Mouse (Mus musculus): ENCODE results near the gene Fosb. TPM values are rescaled to one million over a fixed set of nuclear protein-coding genes. Genes with fewer than 3 reads are reported as not detected.

The Fosb gene
- polyA plus RNA-seq, 1 experiment from 2014 or later = 0.17 TPM

GRCm38 (mm10) chr7:19354991-19355390 lies 45.1 kb upstream of the Fosb start:
- no peaks in the 10 kb centered on the region for H3K27me3 ChIP-seq (replicated peaks; ENCODE audit: insufficient read depth, low read length)
- H3K4me1 ChIP-seq (ENCODE audit: insufficient read depth, low read depth, low read length) = no peaks in the 10 kb centered on the region; the same call in 1 of the 2 replicates
- no peak overlapping the region for H3K4me2 ChIP-seq (replicated peaks; ENCODE audit: low read depth, low read length)
- WGBS = 87% methylated on average over 5 of the region's 5 CpGs
- TF ChIP-seq CTCF (IDR thresholded peaks at IDR 0.05) (no peak), EP300 (IDR thresholded peaks at IDR 0.05) (no peak)
- peaks cover 4% of the 10 kb centered on the region; the same call in 1 of the 2 replicates for H3K36me3 ChIP-seq (ENCODE audit: insufficient read depth, low read length)
- DNase-seq (ENCODE audit: low spot score) (no peak), ATAC-seq (no peak)
- no peaks in the 10 kb centered on the region for H3K9me3 ChIP-seq (ENCODE audit: low read length)
- no peak overlapping the region for H3K9ac ChIP-seq (replicated peaks; ENCODE audit: low read depth)
- H3K27ac ChIP-seq (ENCODE audit: low read length) = no peak overlapping the region
- no peak overlapping the region for H3K4me3 ChIP-seq (ENCODE audit: low read depth, low read length)

DNA sequence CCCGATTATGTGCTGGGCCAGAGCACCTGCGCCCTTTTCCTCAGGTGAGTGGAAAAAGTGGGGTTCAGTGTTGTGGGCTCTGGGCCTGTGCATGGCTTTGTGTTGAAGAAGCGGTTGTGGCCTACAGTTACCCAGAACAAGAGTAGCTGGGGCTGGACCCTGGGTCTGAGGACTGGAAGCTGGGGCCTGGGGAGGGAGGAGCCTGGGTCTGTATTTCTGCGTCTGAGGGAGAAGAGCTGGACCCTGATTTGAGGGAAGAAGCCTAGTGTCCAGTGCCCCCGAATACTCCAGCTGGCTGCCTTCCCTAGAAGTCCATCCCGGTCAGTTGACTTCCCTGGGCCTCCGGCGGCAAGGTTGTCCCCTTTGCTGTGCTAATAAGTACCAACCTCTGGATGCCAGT lies 40.4 kb upstream of the Fosb start:
- no peak for DNase-seq (ENCODE audit: low spot score)
- no peak overlapping the region for H3K9ac ChIP-seq (replicated peaks; ENCODE audit: low read depth)
- no peaks in the 10 kb centered on the region for H3K27me3 ChIP-seq (replicated peaks; ENCODE audit: insufficient read depth, low read length)
- H3K9me3 ChIP-seq (ENCODE audit: low read length) = no peaks in the 10 kb centered on the region
- H3K4me1 ChIP-seq (ENCODE audit: insufficient read depth, low read depth, low read length) = peaks cover 5% of the 10 kb centered on the region; the same call in 1 of the 2 replicates
- 94% methylated on average over 8 of the region's 8 CpGs for WGBS
- H3K4me2 ChIP-seq (replicated peaks; ENCODE audit: low read depth, low read length) = no peak overlapping the region
- no peak overlapping the region for H3K27ac ChIP-seq (ENCODE audit: low read length)
- H3K4me3 ChIP-seq (ENCODE audit: low read depth, low read length) = no peak overlapping the region
- peaks cover 14% of the 10 kb centered on the region for H3K36me3 ChIP-seq (ENCODE audit: insufficient read depth, low read length)
- no peak for ATAC-seq
- TF ChIP-seq CTCF (IDR thresholded peaks at IDR 0.05) (no peak), EP300 (IDR thresholded peaks at IDR 0.05) (no peak)

DNA sequence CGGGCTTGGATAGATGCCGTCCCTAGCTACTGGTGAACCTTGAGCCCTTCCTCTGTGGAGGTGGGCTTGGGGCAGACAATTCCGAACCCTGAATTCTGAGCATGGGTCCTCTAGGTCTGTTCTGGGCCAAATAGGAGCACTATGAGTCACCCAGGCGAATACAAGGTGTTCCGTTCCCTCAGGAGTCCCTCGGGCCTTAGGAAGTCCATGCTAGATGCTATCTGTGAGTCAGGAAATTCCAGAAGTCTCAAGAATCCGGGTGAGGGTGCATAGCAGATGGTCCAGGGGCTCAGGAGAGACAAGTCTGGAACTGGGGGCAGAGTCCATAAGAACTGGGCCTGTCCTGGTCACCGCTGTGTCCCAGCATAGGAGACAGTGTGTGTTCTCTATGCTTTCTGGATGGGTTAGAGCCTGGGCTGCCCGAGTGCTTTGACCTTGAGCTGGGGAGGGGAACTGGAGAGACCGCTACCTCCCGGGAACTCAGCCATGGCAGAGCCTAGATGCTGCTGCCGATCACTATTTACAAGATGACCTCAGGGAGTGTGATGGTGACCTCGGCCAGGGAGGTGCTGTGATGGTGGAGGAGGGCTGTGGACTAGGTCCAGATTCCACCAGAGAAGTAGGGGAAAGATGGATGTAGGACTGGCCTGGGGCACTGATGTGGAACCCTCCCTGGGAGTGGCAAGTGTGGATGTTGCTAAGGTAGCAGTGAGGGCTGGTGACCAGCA lies 39.5 kb upstream of the Fosb start:
- WGBS = 79% methylated on average over 13 of the region's 13 CpGs

GRCm38 (mm10) chr7:19344938-19345471 lies 35.2 kb upstream of the Fosb start:
- peak overlapping the region; percentile 63 for H3K4me2 ChIP-seq (replicated peaks; ENCODE audit: low read depth, low read length)
- TF ChIP-seq EP300 (IDR thresholded peaks at IDR 0.05) (no peak), CTCF (IDR thresholded peaks at IDR 0.05) (no peak)
- no peaks in the 10 kb centered on the region for H3K9me3 ChIP-seq (ENCODE audit: low read length)
- peaks cover 11% of the 10 kb centered on the region for H3K36me3 ChIP-seq (ENCODE audit: insufficient read depth, low read length)
- 0% methylated on average over 31 of the region's 31 CpGs for WGBS
- DNase-seq (ENCODE audit: low spot score) = peak; percentile 98
- peaks cover 12% of the 10 kb centered on the region; the same call in 1 of the 2 replicates for H3K4me1 ChIP-seq (ENCODE audit: insufficient read depth, low read depth, low read length)
- peak overlapping the region; percentile 48 for H3K9ac ChIP-seq (replicated peaks; ENCODE audit: low read depth)
- peak overlapping the region; percentile 76 for H3K4me3 ChIP-seq (ENCODE audit: low read depth, low read length)
- peak; percentile 94 for ATAC-seq
- 0 out of 2 replicates have a peak, but pooled peaks cover 4% of the 10 kb centered on the region for H3K27me3 ChIP-seq (replicated peaks; ENCODE audit: insufficient read depth, low read length)
- peak overlapping the region; percentile 73 for H3K27ac ChIP-seq (ENCODE audit: low read length)

More for the DNA sequence above, 39.5 kb upstream of the Fosb start:
- Histone ChIP-seq H3K36me3 (ENCODE audit: insufficient read depth, low read length) (peaks cover 14% of the 10 kb centered on the region), H3K27ac (ENCODE audit: low read length) (no peak overlapping the region), H3K9me3 (ENCODE audit: low read length) (no peaks in the 10 kb centered on the region), H3K4me1 (ENCODE audit: insufficient read depth, low read depth, low read length) (peaks cover 5% of the 10 kb centered on the region; the same call in 1 of the 2 replicates), H3K27me3 (replicated peaks; ENCODE audit: insufficient read depth, low read length) (no peaks in the 10 kb centered on the region), H3K9ac (replicated peaks; ENCODE audit: low read depth) (no peak overlapping the region), H3K4me2 (replicated peaks; ENCODE audit: low read depth, low read length) (no peak overlapping the region), H3K4me3 (ENCODE audit: low read depth, low read length) (no peak overlapping the region)
- DNase-seq (ENCODE audit: low spot score) = no peak
- no peak for ATAC-seq
- no peak for TF ChIP-seq EP300 (IDR thresholded peaks at IDR 0.05)
- TF ChIP-seq CTCF (IDR thresholded peaks at IDR 0.05) = no peak

- DNase-seq (ENCODE audit: low spot score) (no peak), ATAC-seq (no peak)
- 15% methylated on average over 12 of the region's 12 CpGs for WGBS
- Histone ChIP-seq H3K4me3 (ENCODE audit: low read depth, low read length) (peak within 1 kb of the TSS; percentile 76), H3K36me3 (ENCODE audit: insufficient read depth, low read length) (peaks cover 10% of the 10 kb centered on the region), H3K9me3 (ENCODE audit: low read length) (no peaks in the 10 kb centered on the region), H3K27me3 (replicated peaks; ENCODE audit: insufficient read depth, low read length) (0 out of 2 replicates have a peak, but pooled peaks cover 4% of the 10 kb centered on the region), H3K4me2 (replicated peaks; ENCODE audit: low read depth, low read length) (peak within 1 kb of the TSS; percentile 63), H3K4me1 (ENCODE audit: insufficient read depth, low read depth, low read length) (peaks cover 12% of the 10 kb centered on the region; the same call in 1 of the 2 replicates), H3K9ac (replicated peaks; ENCODE audit: low read depth) (peak within 1 kb of the TSS; percentile 48), H3K27ac (ENCODE audit: low read length) (peak within 1 kb of the TSS; percentile 73)
- no peak for TF ChIP-seq CTCF (IDR thresholded peaks at IDR 0.05)
- TF ChIP-seq EP300 (IDR thresholded peaks at IDR 0.05) = no peak
These were observed 34.5 kb upstream of the Fosb start, which contains the start of gene Ercc1 for GRCm38 (mm10) chr7:19344237-19344847. Ercc1 (plus strand) TSS chr7:19344778.

DNA sequence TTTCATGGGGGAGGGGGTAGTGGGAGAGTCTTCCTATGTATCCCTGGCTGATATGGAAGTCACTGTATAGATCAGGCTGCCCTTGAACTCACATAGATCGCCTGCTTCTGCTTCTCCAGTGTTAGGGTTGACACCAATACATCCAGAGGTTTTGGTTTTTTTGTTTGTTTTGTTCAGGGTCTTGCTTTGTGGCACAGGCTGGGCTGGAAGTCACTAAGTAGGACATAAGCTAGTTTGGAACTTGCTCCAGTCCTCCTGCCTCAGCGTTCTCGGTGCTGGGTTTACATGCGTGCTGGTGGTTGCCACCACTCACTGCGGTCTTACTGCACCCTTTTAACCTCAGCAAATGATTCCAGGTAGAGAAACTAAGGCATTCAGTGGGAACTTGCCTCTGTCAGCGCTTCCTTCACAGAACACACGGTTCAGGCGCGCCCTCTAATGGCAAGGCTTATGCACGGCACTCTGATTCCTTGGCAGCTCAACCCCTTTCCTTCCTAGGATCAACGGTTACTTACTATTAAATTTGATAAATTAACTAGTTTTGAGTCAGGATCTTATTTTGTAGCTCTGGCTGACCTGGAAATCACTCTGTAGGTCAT lies 33.5 kb upstream of the Fosb start:
- H3K4me3 ChIP-seq (ENCODE audit: low read depth, low read length) = no peak overlapping the region
- TF ChIP-seq CTCF (IDR thresholded peaks at IDR 0.05) (peak; percentile 95), EP300 (IDR thresholded peaks at IDR 0.05) (no peak)
- DNase-seq (ENCODE audit: low spot score) = peak; percentile 85
- peaks cover 12% of the 10 kb centered on the region; the same call in 1 of the 2 replicates for H3K4me1 ChIP-seq (ENCODE audit: insufficient read depth, low read depth, low read length)
- 0 out of 2 replicates have a peak overlapping the region, but pooled peaks have one; percentile 12 for H3K4me2 ChIP-seq (replicated peaks; ENCODE audit: low read depth, low read length)
- 1% methylated on average over 11 of the region's 11 CpGs for WGBS
- H3K27ac ChIP-seq (ENCODE audit: low read length) = no peak overlapping the region
- ATAC-seq = no peak
- H3K9me3 ChIP-seq (ENCODE audit: low read length) = no peaks in the 10 kb centered on the region
- H3K27me3 ChIP-seq (replicated peaks; ENCODE audit: insufficient read depth, low read length) = 0 out of 2 replicates have a peak, but pooled peaks cover 4% of the 10 kb centered on the region
- H3K9ac ChIP-seq (replicated peaks; ENCODE audit: low read depth) = no peak overlapping the region
- peaks cover under 1% of the 10 kb centered on the region; the same call in 1 of the 2 replicates for H3K36me3 ChIP-seq (ENCODE audit: insufficient read depth, low read length)
